Mouse (Mus musculus): ENCODE measurements at regions not wholly inside any gene's neighbourhood (a gene's known extent, or its start where the extent isn't known, plus 50 kb on each side); places are given as distances from the start of the nearest gene placed in this dataset.
"Not testable (repeated sequence)": the region's sequence is repeated elsewhere in the genome, so short reads cannot be mapped to it uniquely, and the experiment has no call there.

DNA sequence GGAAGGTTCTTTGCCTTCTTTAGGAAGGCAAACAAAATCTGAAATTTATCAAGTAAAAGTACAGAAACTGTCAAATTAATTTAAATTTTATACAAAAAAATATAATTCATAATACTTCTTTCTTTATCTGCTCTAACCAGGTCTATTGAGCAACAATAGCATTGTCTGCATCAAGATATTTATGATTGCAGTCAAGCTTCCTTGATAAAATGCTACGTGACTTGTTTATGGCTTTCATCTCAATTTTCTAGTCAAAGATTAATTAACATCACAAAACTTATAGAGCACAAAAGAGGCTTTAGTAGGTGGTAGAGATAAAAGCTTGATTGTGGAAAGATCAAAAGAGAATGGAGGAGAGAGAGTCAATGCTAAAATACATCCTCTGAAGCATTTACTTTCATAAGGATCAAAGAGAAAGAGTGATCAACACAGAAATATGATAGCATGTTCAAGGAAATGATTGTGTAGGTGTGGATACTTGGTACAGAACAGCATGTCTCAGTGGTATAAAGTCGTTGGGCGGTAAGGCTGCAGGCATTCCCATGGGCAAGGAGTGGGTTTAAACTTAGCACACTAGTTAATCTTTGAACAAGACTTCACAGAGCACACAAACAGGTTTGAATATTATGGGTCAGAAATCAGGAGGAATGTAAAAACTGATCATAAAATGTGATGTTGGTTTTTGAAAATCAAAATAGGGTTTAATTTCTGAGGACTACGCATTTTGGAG lies 164.3 kb upstream of the Speer4f2 start:
- no peak for DNase-seq (ENCODE audit: low spot score)

- DNase-seq (ENCODE audit: low spot score), result no peak
Observed at GRCm38 (mm10) chr5:17210723-17211245, 162.2 kb upstream of the Speer4f2 start.

DNA sequence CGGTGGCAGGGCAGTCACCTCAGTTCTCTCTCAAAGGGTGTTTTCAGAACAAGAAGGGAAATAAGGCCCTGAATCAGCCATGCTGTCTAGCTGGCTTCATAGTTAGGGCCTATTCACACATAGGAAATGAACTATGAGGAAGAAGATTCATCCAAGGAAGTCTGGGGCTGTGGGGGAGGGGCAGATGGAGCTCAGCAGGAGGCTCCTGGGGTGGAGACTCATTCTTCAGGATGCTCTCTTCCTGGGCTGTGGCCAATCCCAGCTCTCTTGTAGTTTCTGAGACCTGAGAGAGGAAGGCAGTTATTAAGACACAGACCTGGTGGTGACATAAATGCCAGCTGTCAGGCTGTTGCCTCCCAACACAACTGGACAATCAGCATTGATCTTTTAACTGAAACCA lies 149.4 kb upstream of the Speer4f2 start:
- DNase-seq (ENCODE audit: low spot score), result not testable (repeated sequence)

- no peak for DNase-seq (ENCODE audit: low spot score)
Observed at GRCm38 (mm10) chr5:17247732-17248606, 125.0 kb upstream of the Speer4f2 start.

GRCm38 (mm10) chr5:17260541-17261325 lies 112.2 kb upstream of the Speer4f2 start:
- no peak for DNase-seq (ENCODE audit: low spot score)

DNA sequence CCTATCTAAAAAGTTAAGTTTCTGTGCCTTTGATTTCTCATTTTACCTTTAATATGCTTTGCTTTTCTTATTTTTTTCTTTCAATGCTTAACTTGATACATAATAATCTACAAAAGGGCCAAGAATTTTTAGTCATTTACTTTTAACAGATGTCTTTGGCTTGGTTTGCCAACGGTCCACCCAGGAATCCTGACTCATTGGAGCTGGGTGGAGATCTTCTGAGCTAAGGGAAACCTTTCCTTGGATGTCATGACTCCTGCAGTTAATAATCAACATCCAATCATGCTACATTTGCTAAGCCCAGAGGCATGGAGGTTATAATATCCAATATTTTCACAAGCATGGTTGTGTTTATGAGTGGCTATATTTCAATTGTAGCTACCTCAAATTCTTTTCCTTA lies 110.9 kb upstream of the Speer4f2 start:
- DNase-seq (ENCODE audit: low spot score), result no peak

- DNase-seq (ENCODE audit: low spot score), result no peak
Observed at GRCm38 (mm10) chr5:17271153-17271552, 101.8 kb upstream of the Speer4f2 start.

DNA sequence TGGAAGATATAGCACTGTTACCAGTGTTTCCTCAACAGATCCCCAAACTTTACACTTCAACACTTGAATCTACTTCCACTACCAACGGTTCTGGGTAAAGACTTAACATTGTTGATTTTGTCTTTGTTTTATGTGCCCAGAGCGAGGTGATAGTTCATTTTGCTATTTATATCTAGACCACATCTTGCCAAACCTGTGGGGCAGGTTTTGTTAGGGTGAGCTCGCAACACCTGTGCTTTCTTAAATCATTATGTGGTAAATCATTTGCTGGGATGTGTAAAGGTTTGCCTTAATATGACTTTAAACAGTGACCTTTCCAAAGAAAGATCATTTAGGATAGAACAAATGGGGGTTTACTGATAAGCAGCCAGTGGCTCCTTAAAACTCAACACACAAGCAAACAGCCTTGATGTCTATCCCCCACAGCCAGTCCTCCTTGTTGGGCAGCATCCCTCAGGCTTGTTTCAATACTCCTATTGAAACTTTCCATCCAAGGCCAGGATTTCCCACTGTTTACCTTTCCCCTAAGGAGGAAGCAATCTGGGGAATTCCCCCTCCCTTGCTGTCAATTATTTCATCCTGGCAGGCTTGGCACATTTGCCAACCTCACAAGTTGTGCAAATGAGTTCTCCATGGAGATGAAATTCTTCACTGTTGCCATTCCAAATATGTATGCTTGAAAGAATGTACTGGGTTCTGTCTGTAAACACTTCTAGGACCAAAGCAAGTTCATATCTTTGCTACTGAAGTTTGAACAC lies 101.1 kb upstream of the Speer4f2 start:
- DNase-seq (ENCODE audit: low spot score), result no peak

DNA sequence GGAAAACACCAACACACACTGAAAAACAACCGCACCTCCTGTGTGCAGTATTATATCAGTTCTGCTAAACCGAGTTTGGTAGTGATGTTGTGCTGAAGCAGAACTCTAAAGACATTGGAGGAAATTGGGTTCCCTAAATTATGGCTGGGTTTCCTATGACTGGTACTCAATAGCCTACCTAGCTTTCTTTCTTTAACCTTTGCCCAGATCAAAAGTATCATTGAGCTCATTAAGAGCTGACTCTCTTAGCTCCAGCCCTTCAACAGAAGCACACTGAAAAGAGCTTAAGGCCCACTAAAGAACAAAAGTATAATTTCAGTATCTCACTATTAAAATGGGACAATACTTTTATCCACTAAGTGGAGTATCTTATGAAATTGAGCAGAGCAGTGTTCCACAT lies 97.6 kb upstream of the Speer4f2 start:
- no peak for DNase-seq (ENCODE audit: low spot score)

GRCm38 (mm10) chr5:17276782-17277578 lies 96.0 kb upstream of the Speer4f2 start:
- DNase-seq (ENCODE audit: low spot score), result no peak

GRCm38 (mm10) chr5:17280203-17280602 lies 92.8 kb upstream of the Speer4f2 start:
- DNase-seq (ENCODE audit: low spot score), result no peak

GRCm38 (mm10) chr5:17280951-17281350 lies 92.0 kb upstream of the Speer4f2 start:
- DNase-seq (ENCODE audit: low spot score), result no peak

GRCm38 (mm10) chr5:17289028-17289427 lies 84.0 kb upstream of the Speer4f2 start:
- DNase-seq (ENCODE audit: low spot score), result no peak

- no peak for DNase-seq (ENCODE audit: low spot score)
Observed at GRCm38 (mm10) chr5:17292559-17292958, 80.4 kb upstream of the Speer4f2 start.

- no peak for DNase-seq (ENCODE audit: low spot score)
Observed at GRCm38 (mm10) chr5:17296571-17297035, 76.4 kb upstream of the Speer4f2 start.

- no peak for DNase-seq (ENCODE audit: low spot score)
Observed at GRCm38 (mm10) chr5:17299846-17300245, 73.1 kb upstream of the Speer4f2 start.

- DNase-seq (ENCODE audit: low spot score), result no peak
Observed at GRCm38 (mm10) chr5:17321501-17321900, 51.5 kb upstream of the Speer4f2 start.
